Mouse (Mus musculus) intestine, embryonic 14.5 days (tissue): ENCODE results near the gene Aip. TPM values are rescaled to one million over a fixed set of nuclear protein-coding genes. Genes with fewer than 3 reads are reported as not detected.
A peak's percentile ranks its signal among the peaks of the same experiment; 100 is the strongest.

Source experiments
- ATAC-seq: fragments of 200-750 bp; cut with Nextera tagmentation; replicated peaks from 2 replicates; pipeline ENCODE4 v1.8.0; 2017; ENCODE audit warnings: low read depth, moderate number of reproducible peaks, moderate TSS enrichment, moderate library complexity; ENCODE audit not compliant: low FRiP score, low TSS enrichment
- DNase-seq: peaks from one replicate; pipeline ENCODE4 v3.0.0-alpha.2; 2018; ENCODE audit warnings: low spot score
- H3K27ac ChIP-seq: fragments of 300-500 bp; sonication (generic); 2 replicates; pipeline ENCODE4 v1.5.1; 2014; ENCODE audit warnings: low read depth, mild to moderate bottlenecking, control low read depth
- H3K27me3 ChIP-seq: fragments of 300-500 bp; sonication (generic); replicated peaks from 2 replicates; pipeline ENCODE4 v1.6.1; 2014; ENCODE audit warnings: low read length, control low read depth; ENCODE audit not compliant: control insufficient read depth, insufficient read depth
- H3K36me3 ChIP-seq: fragments of 300-500 bp; sonication (generic); 2 replicates; pipeline ENCODE4 v1.6.1; 2014; ENCODE audit warnings: low read length, control low read depth; ENCODE audit not compliant: control insufficient read depth, insufficient read depth
- H3K4me1 ChIP-seq: fragments of 300-500 bp; sonication (generic); replicated peaks from 2 replicates; pipeline ENCODE4 v1.6.1; 2014; ENCODE audit warnings: low read length, control low read depth, mixed read lengths; ENCODE audit not compliant: control insufficient read depth, insufficient read depth
- H3K4me2 ChIP-seq: fragments of 300-500 bp; sonication (generic); 2 replicates; pipeline ENCODE4 v1.6.1; 2014; ENCODE audit warnings: low read length
- H3K4me3 ChIP-seq: fragments of 300-500 bp; sonication (generic); 2 replicates; pipeline ENCODE4 v1.5.1; 2014; ENCODE audit warnings: low read depth, low read length, control low read depth, mixed read lengths
- H3K9ac ChIP-seq: fragments of 300-500 bp; sonication (generic); 2 replicates; pipeline ENCODE4 v1.6.1; 2014; ENCODE audit warnings: mild to moderate bottlenecking, low read length
- H3K9me3 ChIP-seq: fragments of 300-500 bp; sonication (generic); 2 replicates; pipeline ENCODE4 v1.6.1; 2016; ENCODE audit warnings: low read length, control low read depth; ENCODE audit not compliant: control insufficient read depth
- whole genome bisulfite sequencing: fragments of 180-500 bp; shearing (Covaris S2); extraction: QIAGEN DNeasy Blood & Tissue Kit; methylation state at CpG from one replicate; pipeline ENCODE4 v1.1.7; 2014; 5-methylcytosine and 5-hydroxymethylcytosine counted together
- polyA plus RNA-seq: library from polyadenylated mRNA; unstranded; fragments of >200 nt; fragmentation: Nextera tagmentation; extraction: Ambion mirVana; gene quantifications from 2 replicates; pipeline ENCODE4 v1.2.1, GENCODE M21; 2014

The Aip gene
- polyA plus RNA-seq, 1 experiment from 2014 or later = 89.7 TPM

DNA sequence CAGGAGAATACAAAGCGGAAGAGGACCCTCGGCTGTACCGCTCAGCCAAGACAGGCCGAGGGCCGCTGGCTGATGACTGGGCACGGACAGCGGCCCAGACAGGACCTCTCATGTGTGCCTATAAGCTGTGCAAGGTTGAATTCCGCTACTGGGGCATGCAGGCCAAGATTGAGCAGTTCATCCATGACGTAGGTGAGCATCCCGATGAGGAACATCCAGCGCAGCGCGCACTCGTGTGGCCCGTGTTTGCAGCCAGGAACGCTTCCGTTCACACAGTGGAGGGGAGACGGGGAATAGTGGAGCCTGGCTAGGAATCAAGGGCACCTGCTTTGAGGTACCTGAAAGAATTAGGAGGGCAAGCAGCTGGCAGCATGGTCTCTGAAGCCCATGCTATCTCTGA lies 22.4 kb downstream of the Aip start:
- Histone ChIP-seq H3K9ac (no peak overlapping the region), H3K27ac (no peak overlapping the region), H3K4me1 (peaks cover 20% of the 10 kb centered on the region; the same call in 1 of the 2 replicates), H3K4me3 (no peak overlapping the region), H3K4me2 (no peak overlapping the region), H3K9me3 (no peaks in the 10 kb centered on the region), H3K27me3 (peaks cover 23% of the 10 kb centered on the region), H3K36me3 (no peaks in the 10 kb centered on the region)
- WGBS = 95% methylated on average over 18 of the region's 18 CpGs
- no peak for ATAC-seq
- DNase-seq = no peak

DNA sequence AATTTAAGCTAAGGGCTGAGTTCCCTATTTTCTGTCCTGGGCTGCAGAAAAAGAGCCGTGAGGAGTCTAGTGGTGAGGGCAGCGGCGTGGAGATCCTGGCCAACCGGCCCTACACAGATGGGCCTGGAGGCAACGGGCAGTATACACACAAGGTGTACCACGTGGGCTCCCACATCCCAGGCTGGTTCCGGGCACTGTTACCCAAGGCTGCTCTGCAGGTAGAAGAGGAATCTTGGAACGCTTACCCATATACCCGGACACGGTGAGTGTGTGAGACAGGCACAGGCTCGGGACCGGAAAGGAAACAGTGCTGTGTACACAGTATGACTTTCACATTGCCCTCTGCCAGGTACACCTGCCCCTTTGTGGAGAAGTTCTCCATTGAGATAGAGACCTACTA lies 23.0 kb downstream of the Aip start:
- H3K36me3 ChIP-seq = no peaks in the 10 kb centered on the region
- no peak overlapping the region for H3K9ac ChIP-seq
- no peak overlapping the region for H3K27ac ChIP-seq
- no peak for ATAC-seq
- H3K4me2 ChIP-seq = no peak overlapping the region
- no peaks in the 10 kb centered on the region for H3K9me3 ChIP-seq
- no peak for DNase-seq
- H3K4me3 ChIP-seq = no peak overlapping the region
- 92% methylated on average over 12 of the region's 12 CpGs for WGBS
- H3K4me1 ChIP-seq = peaks cover 24% of the 10 kb centered on the region; the same call in 1 of the 2 replicates
- H3K27me3 ChIP-seq = peaks cover 23% of the 10 kb centered on the region

DNA sequence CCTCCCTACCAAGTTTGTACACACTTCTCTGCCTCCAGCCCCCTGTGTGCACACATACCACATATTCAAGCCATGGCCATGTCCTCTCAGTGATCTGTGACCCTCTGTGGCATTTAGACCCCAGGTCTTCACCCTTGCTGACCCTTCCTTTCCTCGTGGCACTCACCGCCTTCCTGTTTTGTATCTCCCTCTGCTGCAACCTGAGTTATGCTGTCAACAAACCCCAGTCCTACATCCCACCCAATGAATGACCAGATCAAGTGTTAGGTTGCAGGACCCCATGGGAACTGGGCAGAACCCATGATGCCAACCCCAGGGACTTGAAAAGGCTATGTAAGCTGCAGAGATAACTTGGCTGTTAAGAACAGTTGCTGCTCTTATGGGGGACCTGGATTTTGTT lies 23.6 kb downstream of the Aip start:
- Histone ChIP-seq H3K27me3 (peaks cover 23% of the 10 kb centered on the region), H3K4me1 (peaks cover 24% of the 10 kb centered on the region; the same call in 1 of the 2 replicates), H3K27ac (no peak overlapping the region), H3K9ac (no peak overlapping the region), H3K36me3 (no peaks in the 10 kb centered on the region), H3K4me2 (no peak overlapping the region), H3K4me3 (no peak overlapping the region), H3K9me3 (no peaks in the 10 kb centered on the region)
- WGBS = 86% methylated on average over 2 of the region's 2 CpGs
- ATAC-seq = no peak
- no peak for DNase-seq

DNA sequence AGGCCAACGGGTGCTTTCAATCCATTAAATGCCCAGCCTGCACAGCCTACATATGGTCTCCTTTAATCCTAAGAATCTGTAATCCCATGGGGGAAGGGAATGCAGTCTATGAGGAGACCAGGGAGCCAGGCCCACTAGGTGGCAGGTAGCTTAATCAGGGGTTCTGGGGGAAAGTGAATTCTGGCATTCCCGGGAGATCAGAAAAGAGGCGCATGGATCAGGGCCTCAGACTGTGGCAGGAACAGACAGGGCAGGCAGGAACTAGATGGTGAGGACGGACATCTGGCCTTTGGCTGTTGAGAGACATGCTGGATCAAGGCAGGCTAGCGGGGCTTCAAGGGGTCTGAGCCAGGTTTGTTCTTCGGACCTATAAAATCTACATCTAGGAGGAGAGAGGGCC lies 24.2 kb downstream of the Aip start:
- DNase-seq (no peak), ATAC-seq (no peak)
- H3K9ac ChIP-seq = no peak overlapping the region
- 69% methylated on average over 6 of the region's 6 CpGs for whole genome bisulfite sequencing
- H3K36me3 ChIP-seq = no peaks in the 10 kb centered on the region
- H3K4me2 ChIP-seq = 0 out of 2 replicates have a peak overlapping the region, but pooled peaks have one; percentile 90
- H3K27me3 ChIP-seq = peaks cover 23% of the 10 kb centered on the region
- H3K4me3 ChIP-seq = no peak overlapping the region
- no peaks in the 10 kb centered on the region for H3K9me3 ChIP-seq
- H3K27ac ChIP-seq = no peak overlapping the region
- peaks cover 26% of the 10 kb centered on the region for H3K4me1 ChIP-seq

DNA sequence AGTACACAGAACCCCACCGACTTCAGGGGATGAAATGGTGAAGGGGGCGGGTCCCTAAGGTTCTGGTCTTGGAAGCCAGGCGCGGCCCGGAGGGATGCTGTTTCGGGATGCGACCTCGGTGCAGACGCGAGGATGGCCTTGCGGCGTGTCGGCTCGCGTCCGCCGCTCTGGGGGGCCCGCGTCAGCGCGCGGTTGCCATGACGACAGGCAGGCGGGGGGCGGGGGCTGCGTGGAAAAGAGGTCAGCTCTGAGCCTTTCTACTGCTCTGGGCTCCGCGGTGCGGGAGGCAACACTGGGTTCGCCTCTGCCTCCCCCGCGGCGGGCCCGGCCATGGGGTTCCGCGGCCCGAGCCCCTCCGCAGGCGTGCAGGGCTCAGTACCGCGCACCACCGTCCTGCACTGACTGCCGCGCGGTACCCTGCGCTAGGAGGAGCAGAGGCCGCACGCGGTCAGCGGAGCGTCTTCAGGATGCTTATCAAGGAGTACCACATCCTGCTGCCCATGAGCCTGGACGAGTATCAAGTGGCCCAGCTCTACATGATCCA lies 24.9 kb downstream of the Aip start:
- Histone ChIP-seq H3K36me3 (no peaks in the 10 kb centered on the region), H3K9ac (0 out of 2 replicates have a peak overlapping the region, but pooled peaks have one; percentile 23), H3K4me2 (peak overlapping the region; percentile 90), H3K9me3 (no peaks in the 10 kb centered on the region), H3K4me3 (peak overlapping the region; percentile 41), H3K27ac (no peak overlapping the region), H3K27me3 (peaks cover 23% of the 10 kb centered on the region), H3K4me1 (peaks cover 30% of the 10 kb centered on the region)
- no peak for ATAC-seq
- DNase-seq = peak; percentile 67
- WGBS = under 1% methylated on average over 52 of the region's 52 CpGs

DNA sequence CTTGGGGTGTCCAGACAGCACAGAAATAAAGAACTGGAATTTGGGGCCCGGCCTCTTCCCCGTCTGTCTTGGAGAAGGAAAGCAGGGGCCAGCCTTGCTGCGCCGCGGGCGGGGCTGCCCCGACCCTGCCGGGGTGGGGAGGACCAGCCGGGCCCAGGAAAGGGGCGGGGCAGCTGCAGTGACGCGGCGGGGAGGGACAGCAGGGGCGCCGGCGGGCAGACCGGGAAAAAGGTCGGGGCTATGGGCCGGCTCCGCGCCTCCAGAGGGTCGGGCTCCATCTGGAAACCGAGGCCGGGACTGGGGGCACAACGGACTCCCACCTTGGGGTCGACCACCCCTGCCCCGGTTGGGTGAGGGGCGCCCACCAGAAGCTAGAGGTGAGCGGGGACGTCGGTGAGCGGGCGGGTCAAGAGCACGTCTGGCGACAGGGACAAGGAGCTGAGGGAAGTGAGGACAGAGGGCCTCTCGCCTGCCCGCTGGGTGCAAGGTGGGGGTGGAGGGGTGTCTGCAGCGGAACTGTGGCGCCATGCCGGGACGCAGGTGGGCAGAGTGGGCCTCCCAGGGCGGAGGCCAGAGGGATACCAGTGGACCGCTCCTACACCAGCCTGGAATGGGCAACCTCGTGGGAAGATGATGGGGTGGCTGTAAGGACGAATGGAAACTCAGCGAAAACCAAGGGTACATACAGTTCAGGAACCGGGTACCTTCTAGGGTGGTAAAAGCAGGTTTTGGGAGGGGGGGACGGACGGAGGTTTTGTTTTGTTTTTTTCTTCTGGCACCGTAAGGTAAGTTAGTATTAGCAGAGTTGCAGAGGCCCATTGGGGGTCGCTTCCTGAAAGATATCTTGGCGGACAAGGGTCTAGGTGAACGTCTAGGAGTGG lies 25.6 kb downstream of the Aip start, which contains the start of gene Pitpnm1:
Pitpnm1 (plus strand) TSS at position 162 of the 881 bp plus-strand sequence.
- H3K27ac ChIP-seq = no peak within 1 kb of the TSS
- peak within 1 kb of the TSS; percentile 90 for H3K4me2 ChIP-seq
- no peak for ATAC-seq

DNA sequence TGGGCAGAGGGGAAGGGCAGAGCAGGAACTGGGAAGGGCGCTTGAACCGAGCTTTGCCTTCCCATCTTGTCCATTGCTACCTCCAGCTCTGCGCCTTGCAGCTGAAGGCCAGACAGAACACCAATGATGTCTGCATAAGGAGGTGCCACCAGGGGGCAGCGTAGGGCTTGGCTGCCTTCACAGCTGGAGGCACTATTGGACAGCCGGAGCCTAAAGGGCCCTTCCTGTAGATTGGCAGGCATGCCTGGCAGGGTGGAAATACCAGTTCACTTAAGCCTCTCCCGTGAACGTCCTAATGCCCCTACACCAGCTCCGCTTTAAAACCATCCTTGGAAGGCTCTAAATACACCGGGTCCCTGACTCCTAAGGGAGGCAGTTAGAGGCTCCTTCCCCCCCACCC lies 26.6 kb downstream of the Aip start:
- H3K27me3 ChIP-seq = peaks cover 23% of the 10 kb centered on the region
- H3K4me3 ChIP-seq = no peak overlapping the region
- no peak overlapping the region for H3K27ac ChIP-seq
- H3K36me3 ChIP-seq = no peaks in the 10 kb centered on the region
- ATAC-seq (no peak), DNase-seq (peak; percentile 94)
- WGBS = 9% methylated on average over 9 of the region's 9 CpGs
- no peak overlapping the region for H3K9ac ChIP-seq
- H3K4me1 ChIP-seq = peaks cover 30% of the 10 kb centered on the region
- peak overlapping the region; percentile 90 for H3K4me2 ChIP-seq
- no peaks in the 10 kb centered on the region for H3K9me3 ChIP-seq

More for the DNA sequence above, 25.6 kb downstream of the Aip start, which contains the start of gene Pitpnm1:
- H3K36me3 ChIP-seq = no peaks in the 10 kb centered on the region
- DNase-seq = peak; percentile 81
- peak within 1 kb of the TSS; percentile 35; the same call in 1 of the 2 replicates for H3K9ac ChIP-seq
- H3K4me1 ChIP-seq = peaks cover 30% of the 10 kb centered on the region
- no peaks in the 10 kb centered on the region for H3K9me3 ChIP-seq
- peak within 1 kb of the TSS; percentile 41 for H3K4me3 ChIP-seq
- WGBS = 1% methylated on average over 53 of the region's 53 CpGs
- peaks cover 23% of the 10 kb centered on the region for H3K27me3 ChIP-seq

DNA sequence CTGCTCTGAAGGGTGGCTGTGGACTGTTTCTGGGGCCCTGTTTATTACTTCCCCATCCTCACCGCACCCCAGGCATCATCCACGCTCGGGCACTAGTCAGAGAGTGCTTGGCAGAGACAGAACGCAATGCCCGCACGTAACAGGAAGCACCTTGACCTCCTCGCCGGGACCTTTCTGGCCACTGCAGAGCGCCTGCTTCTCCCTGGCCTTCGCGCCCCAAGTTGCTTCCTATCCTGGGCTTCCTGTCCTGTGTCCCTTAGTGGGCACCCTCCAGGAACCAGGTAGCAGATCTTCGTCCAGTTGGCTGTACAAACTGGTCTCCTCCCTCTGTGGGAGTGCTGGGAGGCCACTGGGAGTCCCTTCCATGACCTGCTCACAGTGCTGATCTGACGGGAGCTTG lies 27.2 kb downstream of the Aip start:
- H3K9me3 ChIP-seq = no peaks in the 10 kb centered on the region
- WGBS = 84% methylated on average over 13 of the region's 13 CpGs
- H3K4me1 ChIP-seq = peaks cover 30% of the 10 kb centered on the region
- no peaks in the 10 kb centered on the region for H3K36me3 ChIP-seq
- peaks cover 23% of the 10 kb centered on the region for H3K27me3 ChIP-seq
- no peak overlapping the region for H3K9ac ChIP-seq
- H3K27ac ChIP-seq = no peak overlapping the region
- ATAC-seq = no peak
- no peak overlapping the region; the same call in 1 of the 2 replicates for H3K4me2 ChIP-seq
- DNase-seq = no peak
- no peak overlapping the region for H3K4me3 ChIP-seq
